In genomic region chr13:59770164-59770562, GRCm38 (mm10) we compare ENCODE assay signal across 8 mouse cellular contexts. TPM values are rescaled to one million over a fixed set of nuclear protein-coding genes. Genes with fewer than 3 reads are reported as not detected.
DNase-seq lines count a peak whose midpoint lies in the region; ATAC-seq and TF ChIP-seq lines count a peak whose summit lies in the region.

No protein-coding gene starts in this region.

- H3K9ac ChIP-seq in lung, embryonic 14.5 days: peak overlapping the region; percentile 72

- H3K4me2 ChIP-seq in lung, embryonic 14.5 days: peak overlapping the region; percentile 84

- ATAC-seq in hematopoietic stem cell, adult 5-6 weeks (replicated peaks in 1 of 2; ENCODE audit: insufficient read depth in 1 of 2, low FRiP score in 2 of 2, low TSS enrichment in 1 of 2, low read depth in 1 of 2, poor library complexity in 2 of 2, severe bottlenecking in 2 of 2): peak; percentile 71 to 81
- ATAC-seq in lung, embryonic 14.5 days (ENCODE audit: insufficient read depth): peak; percentile 79

- no peaks in the 10 kb centered on the region for H3K27me3 ChIP-seq in lung, embryonic 14.5 days (ENCODE audit: insufficient read depth, low read length)

- peak; percentile 60 for TF ChIP-seq CTCF in lung, embryonic 14.5 days (IDR thresholded peaks at IDR 0.05; ENCODE audit: low read depth)
- no peak for TF ChIP-seq CTCF in olfactory bulb, adult 2 months (IDR thresholded peaks at IDR 0.05; ENCODE audit: insufficient read depth, low read depth, low read length)

- DNase-seq in MN1 (ENCODE audit: low spot score): peak; percentile 88
- DNase-seq in cerebellum, adult 8-10 months: peak; percentile 77
- DNase-seq in forelimb bud, embryonic 11.5 days (ENCODE audit: low read depth, low spot score): peak; percentile 90
- DNase-seq in layer of hippocampus, adult 8-10 months (ENCODE audit: low spot score in 2 of 2): peak; percentile 82 to 88
- DNase-seq in lung, embryonic 14.5 days: peak; percentile 93
- peak; percentile 79 to 88 for DNase-seq in thymus, adult 18-20 months

- peak overlapping the region; percentile 79 for H3K4me3 ChIP-seq in lung, embryonic 14.5 days (ENCODE audit: low read depth, low read length)
- H3K4me3 ChIP-seq in olfactory bulb, adult 2 months (ENCODE audit: insufficient read depth, low read depth, low read length): peak overlapping the region; percentile 62

- TF ChIP-seq POLR2A in olfactory bulb, adult 2 months (IDR thresholded peaks at IDR 0.05; ENCODE audit: insufficient read depth, low read depth, low read length): peak; percentile 41; the same call in 1 of the 2 replicates

- no peaks in the 10 kb centered on the region for H3K9me3 ChIP-seq in lung, embryonic 14.5 days (ENCODE audit: low read depth, low read length)

- WGBS in lung, embryonic 14.5 days: under 1% methylated on average over 28 of the region's 28 CpGs
- WGBS in olfactory bulb, adult 2 months: under 1% methylated on average over 28 of the region's 28 CpGs

- peak overlapping the region; percentile 99 for H3K27ac ChIP-seq in lung, embryonic 14.5 days (ENCODE audit: low read depth)
- H3K27ac ChIP-seq in olfactory bulb, adult 2 months (ENCODE audit: insufficient read depth, low read depth, low read length): peak overlapping the region; percentile 94

- H3K4me1 ChIP-seq in lung, embryonic 14.5 days (ENCODE audit: insufficient read depth): peaks cover 18% of the 10 kb centered on the region
- H3K4me1 ChIP-seq in olfactory bulb, adult 2 months (ENCODE audit: control insufficient read depth, insufficient read depth, low read length): peaks cover 18% of the 10 kb centered on the region

- peaks cover 30% of the 10 kb centered on the region for H3K36me3 ChIP-seq in lung, embryonic 14.5 days (ENCODE audit: insufficient read depth)

RNA-seq across cellular contexts. Expression of gene Isca1, which starts 0.6 kb away (rescaled TPM):
- total RNA-seq in hematopoietic stem cell, adult 5-6 weeks (2017): 64.3 and 67.8 TPM in 2 replicates
- 100 to 1,000 TPM; 127 to 147 (median 136) TPM for total RNA-seq in layer of hippocampus, adult 8-10 months (2022)
- polyA plus RNA-seq in lung, embryonic 14.5 days (2014; fragmentation: Nextera tagmentation; extraction: Ambion mirVana): 105 and 121 TPM in 2 replicates
- not detected in 2 replicates for polyA plus RNA-seq in olfactory bulb, adult 2 months (2012; ENCODE audit: insufficient read depth, insufficient read length, low replicate concordance, missing spikeins)

RNA-seq across cellular contexts. Expression of gene Gm49354, which starts 11.9 kb away (rescaled TPM):
- total RNA-seq in hematopoietic stem cell, adult 5-6 weeks (2017): 18.4 TPM in 1 of 2 replicates, not detected in the other
- not detected for total RNA-seq in layer of hippocampus, adult 8-10 months (2022)
- polyA plus RNA-seq in lung, embryonic 14.5 days (2014; fragmentation: Nextera tagmentation; extraction: Ambion mirVana): not detected in 2 replicates
- polyA plus RNA-seq in olfactory bulb, adult 2 months (2012; ENCODE audit: insufficient read depth, insufficient read length, low replicate concordance, missing spikeins): not detected in 2 replicates

RNA-seq across cellular contexts. Expression of gene 1700014D04Rik, which starts 23.6 kb away (rescaled TPM):
- total RNA-seq in hematopoietic stem cell, adult 5-6 weeks (2017): 0.25 TPM in 1 of 2 replicates, not detected in the other
- under 1 TPM; 0.31 to 0.79 (median 0.36) TPM for total RNA-seq in layer of hippocampus, adult 8-10 months (2022)
- 0.24 TPM in 1 of 2 replicates, not detected in the other for polyA plus RNA-seq in lung, embryonic 14.5 days (2014; fragmentation: Nextera tagmentation; extraction: Ambion mirVana)
- not detected in 2 replicates for polyA plus RNA-seq in olfactory bulb, adult 2 months (2012; ENCODE audit: insufficient read depth, insufficient read length, low replicate concordance, missing spikeins)

RNA-seq across cellular contexts. Expression of gene Spata31d1d, which starts 38.6 kb away (rescaled TPM):
- not detected in 2 replicates for total RNA-seq in hematopoietic stem cell, adult 5-6 weeks (2017)
- total RNA-seq in layer of hippocampus, adult 8-10 months (2022): not detected
- polyA plus RNA-seq in lung, embryonic 14.5 days (2014; fragmentation: Nextera tagmentation; extraction: Ambion mirVana): not detected in 2 replicates
- not detected in 2 replicates for polyA plus RNA-seq in olfactory bulb, adult 2 months (2012; ENCODE audit: insufficient read depth, insufficient read length, low replicate concordance, missing spikeins)

RNA-seq across cellular contexts. Expression of gene Tut7, which starts 52.8 kb away (rescaled TPM):
- 207 and 246 TPM in 2 replicates for total RNA-seq in hematopoietic stem cell, adult 5-6 weeks (2017)
- 10 to 100 TPM; 61.3 to 71.4 (median 63.6) TPM for total RNA-seq in layer of hippocampus, adult 8-10 months (2022)
- 44.3 and 44.6 TPM in 2 replicates for polyA plus RNA-seq in lung, embryonic 14.5 days (2014; fragmentation: Nextera tagmentation; extraction: Ambion mirVana)
- polyA plus RNA-seq in olfactory bulb, adult 2 months (2012; ENCODE audit: insufficient read depth, insufficient read length, low replicate concordance, missing spikeins): 457 TPM in 1 of 2 replicates, not detected in the other

Comparison
In these comparisons a context has a peak if more than half of its experiments do, and no peak if none do; other contexts are left out.
1. Peak in every context shown above with its lines: DNase-seq, ATAC-seq, H3K4me3 ChIP-seq and H3K27ac ChIP-seq.